Mouse (Mus musculus) left cerebral cortex, adult 8-10 months (tissue): Measurements from ENCODE around the gene Gga1. TPM values are rescaled to one million over a fixed set of nuclear protein-coding genes. Genes with fewer than 3 reads are reported as not detected.
"Not testable (repeated sequence)": the region's sequence is repeated elsewhere in the genome, so short reads cannot be mapped to it uniquely, and the experiment has no call there.

ENCODE experiments used
- DNase-seq, 2 experiments: peaks; one replicate each; pipeline ENCODE4 v3.0.0; 2022; ENCODE audit warnings: low spot score in 2 of 2
- total RNA-seq, 4 experiments: library from RNA; stranded (reverse); gene quantifications; 2 replicates each; pipeline ENCODE4 v1.2.4; 2022

Gene Gga1
- total RNA-seq, 4 experiments from 2014 or later, result 53.5 to 64.7 (median 57.6) TPM

DNA sequence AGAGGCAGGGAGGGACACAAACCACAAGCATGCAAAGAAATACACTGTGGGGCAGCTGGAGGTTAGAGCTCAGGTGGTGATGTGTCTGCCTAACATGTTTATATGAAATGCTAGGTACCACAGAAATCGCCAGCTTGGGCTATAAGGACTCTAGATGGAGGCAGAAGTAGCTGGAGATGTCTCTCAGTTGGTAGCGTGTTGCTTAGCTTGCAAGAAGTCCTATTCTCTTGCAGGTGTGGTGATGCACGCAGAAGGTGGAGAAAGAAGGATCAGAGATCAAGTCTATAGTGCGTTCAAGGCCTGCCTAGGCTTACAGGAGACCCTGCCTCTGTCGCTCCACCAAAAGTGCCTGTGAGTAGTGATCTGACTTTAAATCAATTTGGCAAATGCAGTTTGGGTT lies 1.5 kb upstream of the Gga1 start:
- no peak for DNase-seq

DNA sequence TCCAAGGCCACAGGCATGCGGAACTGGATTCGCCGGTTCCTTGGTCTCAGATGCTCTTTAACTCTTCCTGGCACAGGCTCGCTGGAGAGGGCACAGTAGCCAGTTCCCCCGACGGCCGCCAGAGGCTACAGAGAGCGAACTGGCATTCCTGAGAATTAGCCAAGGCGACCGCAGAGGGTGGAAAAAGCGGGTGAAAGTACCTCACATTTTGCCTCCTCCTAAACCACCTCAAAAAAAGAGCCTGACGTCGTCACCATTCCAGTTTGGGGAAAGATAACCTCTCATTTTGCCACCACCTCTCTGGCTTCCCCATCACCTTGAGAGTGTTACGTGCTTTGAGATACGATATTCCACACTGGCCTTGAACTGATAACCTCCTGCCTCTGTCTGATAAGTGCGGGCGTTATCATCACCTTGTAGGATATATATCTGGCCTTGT lies 713 bp upstream of the Gga1 start:
- DNase-seq, result peak; percentile 54 to 65

DNA sequence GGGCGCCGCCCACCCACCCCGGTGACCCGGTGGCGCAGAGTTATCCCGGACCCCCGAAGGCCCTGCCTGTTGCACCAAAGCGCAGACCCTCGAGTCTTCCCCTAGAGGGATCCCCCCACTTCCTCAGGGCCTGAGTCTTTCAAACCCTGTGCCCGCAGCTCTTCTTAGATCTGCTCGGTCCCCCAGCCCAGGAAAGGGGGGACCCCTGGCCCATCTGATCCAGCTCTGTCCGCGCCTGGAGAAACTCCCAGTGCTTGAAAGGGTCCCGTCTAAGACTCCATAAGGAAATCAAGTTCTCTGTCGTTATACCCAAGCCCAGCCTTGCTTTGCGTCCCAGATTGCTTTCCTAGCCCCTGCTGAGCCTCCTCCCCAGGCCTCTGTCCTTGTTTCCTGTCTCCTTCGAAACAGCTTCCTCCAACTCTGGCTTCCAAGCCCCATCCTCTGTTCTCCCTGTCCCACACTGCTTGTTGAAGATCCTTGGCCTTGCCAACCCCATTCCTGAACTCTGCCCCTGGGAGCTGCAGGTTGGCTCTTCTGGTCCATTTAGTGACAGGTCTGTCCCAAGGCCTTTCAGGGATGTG lies 910 bp downstream of the Gga1 start:
- DNase-seq, result no peak

DNA sequence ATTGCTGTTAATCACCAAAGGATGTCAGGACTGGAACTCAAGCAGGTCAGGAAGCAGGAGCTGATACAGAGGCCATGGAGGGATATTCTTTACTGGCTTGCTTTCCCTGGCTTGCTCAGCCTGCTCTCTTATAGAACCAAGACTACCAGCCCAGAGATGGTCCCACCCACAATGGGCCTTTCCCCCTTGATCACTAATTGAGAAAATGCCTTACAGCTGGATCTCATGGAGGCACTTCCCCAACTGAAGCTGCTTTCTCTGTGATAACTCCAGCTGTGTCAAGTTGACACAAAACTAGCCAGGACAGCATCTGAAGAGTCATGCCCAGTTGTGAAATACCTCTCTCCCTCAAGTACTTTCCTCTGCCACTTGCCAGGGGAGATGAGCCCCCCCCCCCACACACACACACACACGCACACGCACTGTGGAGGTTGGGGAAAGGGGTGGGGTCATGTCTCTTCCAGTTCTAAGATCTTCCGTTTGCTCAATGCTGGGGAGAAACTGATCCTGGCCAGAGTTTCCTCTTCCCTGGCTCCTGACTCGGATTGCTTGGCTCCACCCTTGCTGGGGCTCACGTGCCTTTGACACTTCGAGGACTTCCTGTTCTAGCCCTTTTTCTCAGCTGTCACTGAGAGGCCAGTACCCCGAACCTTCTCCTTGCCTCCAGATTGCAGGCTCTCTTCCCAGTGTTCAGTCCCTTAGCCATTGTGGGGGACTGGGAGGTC lies 2.0 kb downstream of the Gga1 start:
- not testable (repeated sequence) for DNase-seq

DNA sequence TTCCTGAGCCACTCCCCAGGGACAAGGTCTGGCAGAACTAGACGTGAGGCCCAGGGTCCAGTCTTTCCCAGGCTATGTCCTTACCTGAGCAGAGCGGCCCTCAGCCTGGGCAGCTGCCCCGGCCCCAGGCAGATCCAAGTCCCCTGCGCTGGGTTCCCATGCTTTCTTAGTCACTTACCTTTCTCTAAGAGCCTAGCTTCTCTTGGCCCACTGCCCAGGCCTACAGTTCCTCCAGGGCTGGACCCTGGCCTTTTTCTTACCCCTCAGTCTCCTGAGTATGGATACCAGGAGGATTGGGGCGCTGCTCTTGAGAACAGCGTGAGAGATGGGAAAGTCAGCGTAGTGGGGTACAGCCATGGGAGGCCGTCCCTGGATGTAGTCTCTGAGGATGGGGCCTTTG lies 3.4 kb downstream of the Gga1 start:
- no peak for DNase-seq

DNA sequence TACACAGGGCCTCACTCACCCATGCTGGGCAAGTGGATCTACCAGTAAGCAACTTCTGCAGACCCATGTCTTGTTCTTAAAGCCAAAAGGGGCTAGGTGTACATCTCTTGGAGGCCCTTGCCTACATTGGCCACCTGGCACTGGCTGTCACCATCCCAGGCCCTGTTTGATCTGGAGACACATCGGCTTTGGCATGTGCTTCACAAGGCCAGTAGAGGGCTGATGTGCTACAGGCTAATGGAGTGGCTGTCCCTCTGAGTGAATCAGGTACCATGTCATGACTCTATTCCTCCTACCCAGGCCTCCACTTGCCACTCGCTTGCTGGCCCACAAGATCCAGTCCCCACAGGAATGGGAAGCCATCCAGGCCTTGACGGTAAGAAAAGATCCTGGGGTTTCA lies 4.8 kb downstream of the Gga1 start:
- DNase-seq, result no peak

DNA sequence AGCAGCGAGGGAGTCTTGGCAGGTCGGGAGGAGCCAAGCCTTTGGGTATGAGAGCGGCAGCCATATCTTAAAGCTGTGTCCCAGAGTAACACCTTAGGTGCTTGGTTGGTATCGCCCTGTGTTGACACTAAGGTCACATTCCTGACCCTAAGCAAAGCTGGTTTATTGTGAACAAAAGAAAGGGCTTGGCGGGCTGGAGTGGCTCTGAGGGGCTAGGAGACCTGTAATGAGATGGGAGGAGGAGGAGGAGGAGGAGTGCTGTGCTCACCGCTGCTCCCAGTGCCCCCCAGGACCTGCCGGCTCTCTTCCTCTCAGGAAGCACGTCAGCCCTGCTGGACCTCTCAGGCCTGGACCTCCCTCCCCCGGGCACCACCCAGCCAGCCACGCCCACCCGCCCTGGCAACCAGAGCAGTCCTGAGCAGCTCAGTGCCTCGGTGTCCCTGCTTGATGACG lies 12.4 kb downstream of the Gga1 start:
- no peak for DNase-seq

DNA sequence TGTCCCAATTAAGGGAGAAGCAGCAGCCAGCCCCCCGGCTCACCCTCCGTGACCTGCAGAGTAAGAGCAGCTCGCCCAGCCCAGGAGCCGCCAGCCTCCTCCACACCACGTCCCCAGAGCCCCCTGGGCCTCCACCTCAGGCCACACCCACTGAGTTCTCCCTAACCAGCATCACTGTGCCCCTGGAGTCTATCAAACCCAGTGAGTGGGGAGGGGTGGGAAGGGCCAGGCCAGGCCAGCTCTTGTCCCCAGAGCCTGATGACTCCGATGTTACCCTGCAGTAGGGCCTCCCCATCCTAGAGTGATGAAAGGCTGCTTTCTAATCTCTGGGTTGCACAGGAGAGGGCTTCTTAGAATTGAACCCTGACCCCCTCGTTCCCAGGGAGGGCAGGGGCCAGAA lies 15.4 kb downstream of the Gga1 start:
- DNase-seq, result no peak

DNA sequence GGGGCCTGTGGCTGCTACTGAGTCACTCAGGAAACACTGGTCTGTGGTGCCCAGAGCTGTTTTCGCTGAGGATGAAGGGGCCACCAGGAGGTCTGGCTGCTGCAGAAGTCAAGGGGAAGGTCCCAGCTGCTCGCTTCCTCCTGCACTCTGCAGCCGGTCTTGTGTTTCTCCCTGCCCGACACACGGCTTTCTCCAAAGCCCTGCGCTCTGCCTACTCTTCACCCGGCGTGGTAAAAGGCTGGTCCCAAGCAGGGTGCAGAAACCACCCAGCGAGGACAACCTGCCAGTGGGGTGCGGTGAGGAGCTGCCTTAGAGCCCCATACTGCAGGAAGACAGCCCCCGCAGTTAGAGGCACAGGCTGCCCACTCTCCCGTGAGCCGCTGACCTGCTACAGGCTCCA lies 17.7 kb downstream of the Gga1 start:
- DNase-seq, result no peak

DNA sequence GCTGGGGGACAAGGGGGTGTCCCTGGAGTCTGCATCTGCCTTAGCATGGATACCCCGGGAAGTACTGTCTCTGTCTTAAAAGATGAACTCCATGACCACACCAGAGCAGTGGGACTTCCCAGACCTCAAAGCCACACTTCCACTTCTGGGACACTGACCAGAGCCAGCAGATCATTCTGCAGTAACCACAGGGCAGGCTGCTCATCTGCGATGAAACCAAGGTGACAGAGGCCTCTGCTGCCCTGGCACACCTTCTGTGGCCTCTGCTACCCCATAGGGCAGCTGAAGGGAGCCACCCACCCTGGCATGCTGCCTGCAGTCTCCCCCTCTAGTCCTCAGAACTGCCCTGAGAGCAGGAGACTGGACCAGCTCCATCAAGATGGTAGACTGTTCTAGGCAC lies 18.8 kb downstream of the Gga1 start:
- no peak for DNase-seq

DNA sequence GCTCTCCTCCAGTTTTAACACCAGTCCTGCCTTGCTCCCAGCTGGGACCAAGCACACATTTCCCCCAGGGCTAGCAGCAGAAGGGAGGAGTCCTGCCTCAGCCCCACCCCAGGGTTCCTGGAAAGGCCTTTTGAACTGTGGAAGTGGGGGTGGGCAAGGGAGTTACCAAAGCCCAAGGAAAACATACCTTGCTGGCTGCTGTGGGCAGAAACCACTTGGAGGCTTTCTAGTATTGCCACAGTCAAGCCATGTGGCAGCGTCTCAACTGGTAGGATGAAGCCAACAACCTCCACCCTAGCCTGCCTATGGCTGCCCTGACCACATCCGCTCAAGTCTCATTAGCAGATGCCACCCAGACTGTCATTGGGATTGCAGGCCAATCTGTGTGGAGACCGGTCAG lies 19.2 kb downstream of the Gga1 start:
- no peak for DNase-seq

DNA sequence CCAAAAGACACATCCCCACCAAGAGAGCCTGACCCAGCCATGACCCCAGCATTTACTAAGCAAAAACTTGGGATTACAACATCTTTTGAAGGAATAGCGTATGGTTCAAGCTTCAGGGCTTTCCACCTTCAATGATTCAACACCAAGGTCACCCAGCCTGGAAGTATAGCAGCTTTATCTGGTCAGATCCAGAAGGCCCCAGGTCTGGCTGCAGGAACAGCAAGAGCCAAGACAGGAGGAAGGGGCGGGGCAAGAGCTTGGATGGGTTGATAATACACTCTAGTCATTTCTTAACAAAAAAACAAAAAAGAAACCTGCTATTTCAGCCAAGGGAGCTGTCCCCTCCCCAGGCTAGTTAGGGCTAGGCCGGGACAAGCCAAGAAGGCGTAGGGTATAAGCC lies 20.5 kb downstream of the Gga1 start:
- no peak for DNase-seq

DNA sequence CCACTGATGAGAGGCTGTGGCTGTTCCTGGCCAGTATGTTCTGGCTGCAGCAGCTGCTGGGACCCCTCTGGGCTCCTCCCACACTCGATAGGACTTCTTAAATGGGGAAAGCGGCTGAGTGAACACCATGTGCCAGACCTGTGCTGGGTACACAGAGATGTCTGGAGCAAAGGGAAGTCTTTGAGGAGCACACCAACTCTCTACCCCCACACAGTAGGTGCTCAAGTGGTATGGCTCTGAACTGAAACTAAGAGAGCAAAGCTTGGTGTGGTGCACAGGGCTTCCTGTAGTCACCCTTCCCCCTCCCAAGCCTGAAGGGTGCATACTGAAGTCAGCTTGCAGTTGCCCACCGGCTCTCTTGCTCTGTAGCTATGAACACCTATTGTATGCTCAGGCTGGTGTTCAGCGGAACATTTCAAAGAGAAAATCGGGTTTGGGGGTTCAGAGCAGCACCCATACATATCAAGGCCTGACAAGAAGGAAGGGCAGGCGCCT lies 21.6 kb downstream of the Gga1 start:
- no peak for DNase-seq

DNA sequence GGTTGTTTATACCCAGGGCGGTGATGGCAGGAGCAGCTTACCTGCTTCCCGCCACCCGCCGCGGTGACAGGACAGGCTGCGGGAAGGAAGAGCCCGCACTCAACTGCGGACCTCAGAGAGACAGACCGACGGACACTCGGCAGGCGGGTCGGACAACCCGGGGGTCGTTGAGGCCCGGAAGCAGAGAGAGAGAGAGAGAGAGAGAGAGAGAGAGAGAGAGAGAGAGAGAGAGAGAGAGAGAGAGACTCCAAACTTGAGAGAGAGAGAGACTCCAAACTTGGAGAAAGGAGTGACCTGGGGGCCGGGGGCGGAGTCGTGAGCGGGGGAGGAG lies 22.4 kb downstream of the Gga1 start, which contains the start of gene Gm49510:
Gm49510 (plus strand) TSS at position 259 of the 331 bp plus-strand sequence.
- no peak for DNase-seq

DNA sequence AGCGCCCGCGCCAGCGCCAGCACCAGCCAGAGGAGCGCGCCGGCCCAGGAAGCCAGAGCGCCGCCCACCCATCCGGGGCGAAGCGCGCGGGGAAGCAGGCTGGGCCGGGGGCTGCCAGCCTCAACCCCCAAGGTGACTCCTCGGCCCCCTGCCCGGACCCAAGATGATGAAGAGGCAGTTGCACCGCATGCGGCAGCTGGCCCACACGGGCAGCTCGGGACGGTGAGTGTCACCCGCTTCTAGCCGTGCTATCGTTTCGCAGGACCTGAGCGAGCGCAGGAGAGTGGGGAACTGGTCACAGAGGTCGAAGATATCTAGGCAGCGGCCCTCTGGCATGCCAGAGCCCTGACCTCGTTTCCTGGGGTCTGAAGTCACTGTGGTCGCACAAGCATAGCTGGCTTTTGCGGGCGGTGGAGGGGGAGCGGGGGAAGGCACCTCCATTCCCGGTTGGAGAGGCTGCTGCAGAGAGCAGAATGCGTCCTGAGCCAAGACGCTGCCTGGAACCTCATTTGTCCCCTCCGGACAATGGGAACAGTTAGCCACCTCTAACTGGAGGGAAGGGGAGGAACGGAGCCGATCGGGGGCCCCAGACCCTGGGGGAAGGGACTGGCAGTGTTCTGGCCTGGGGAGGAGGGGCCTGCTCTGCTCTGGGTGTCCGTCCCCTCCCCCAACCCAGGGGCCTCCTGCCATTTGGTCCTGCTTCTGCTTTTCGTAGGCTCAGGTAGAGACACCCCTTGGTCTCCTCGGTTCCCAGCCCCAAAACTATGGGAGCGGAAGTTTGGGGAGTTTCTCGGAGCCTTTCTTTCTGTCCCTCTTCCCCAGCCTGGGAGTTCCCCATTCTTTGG lies 23.0 kb downstream of the Gga1 start, which contains the start of gene Sh3bp1:
Sh3bp1 (plus strand) TSS at position 29 of the 845 bp plus-strand sequence.
- DNase-seq, result peak in 1 of 2 experiments; percentile 30

DNA sequence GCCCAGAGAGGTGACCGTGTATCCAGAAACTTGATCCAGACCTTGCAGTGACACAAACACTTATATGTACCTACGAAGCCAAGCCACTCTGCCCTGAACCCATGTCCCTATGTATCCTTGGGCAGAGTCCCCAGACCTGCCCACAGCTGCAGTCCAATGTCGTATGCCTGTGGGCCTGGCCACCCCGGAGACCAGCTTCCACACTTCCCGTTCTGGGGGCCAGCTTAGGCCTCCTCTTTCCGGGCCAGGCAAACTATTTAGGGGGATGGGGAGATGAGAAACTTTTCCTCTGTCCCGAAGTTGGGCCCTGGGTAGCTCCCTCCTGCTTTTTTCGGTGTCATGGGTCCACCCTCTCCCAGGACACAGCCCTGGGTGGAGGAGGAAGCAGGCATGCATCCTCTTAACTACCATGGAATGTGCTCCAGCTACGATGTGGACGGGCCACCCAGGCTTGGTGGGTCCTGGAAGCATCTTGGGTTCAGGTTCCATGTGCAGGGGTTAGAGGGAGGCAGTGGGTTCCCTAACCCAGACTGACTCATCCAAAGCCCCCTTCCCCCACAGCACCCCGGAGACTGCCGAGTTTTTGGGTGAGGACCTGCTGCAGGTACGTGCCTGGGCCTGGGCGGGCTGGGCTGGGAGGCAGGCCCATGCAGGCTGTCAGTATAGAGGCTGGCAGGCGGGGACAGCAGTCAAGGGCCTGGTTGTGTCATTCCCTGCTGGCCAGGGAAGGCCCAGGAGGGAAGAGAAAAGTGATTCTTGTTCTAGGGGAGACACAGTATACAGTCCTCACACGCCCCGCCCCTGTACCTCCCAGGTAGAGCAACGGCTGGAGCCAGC lies 23.8 kb downstream of the Gga1 start:
- DNase-seq, result no peak

DNA sequence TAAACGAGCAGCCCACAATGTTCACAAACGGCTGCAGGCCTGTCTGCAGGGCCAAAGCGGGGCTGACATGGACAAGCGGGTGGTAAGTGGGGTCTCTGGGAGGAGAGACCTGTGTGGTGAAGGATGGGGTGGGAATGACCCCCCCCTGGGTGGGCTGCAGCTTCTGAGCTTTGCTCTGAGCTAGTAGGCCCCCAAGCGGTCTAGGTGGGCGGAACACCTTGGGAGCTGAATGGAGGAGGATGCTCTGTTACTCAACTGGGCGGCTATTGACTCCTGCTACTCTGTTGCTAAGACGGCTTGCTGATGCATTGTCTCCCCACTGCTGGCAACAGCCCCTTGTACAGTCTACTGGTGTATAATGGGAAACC lies 24.4 kb downstream of the Gga1 start:
- DNase-seq, result no peak

DNA sequence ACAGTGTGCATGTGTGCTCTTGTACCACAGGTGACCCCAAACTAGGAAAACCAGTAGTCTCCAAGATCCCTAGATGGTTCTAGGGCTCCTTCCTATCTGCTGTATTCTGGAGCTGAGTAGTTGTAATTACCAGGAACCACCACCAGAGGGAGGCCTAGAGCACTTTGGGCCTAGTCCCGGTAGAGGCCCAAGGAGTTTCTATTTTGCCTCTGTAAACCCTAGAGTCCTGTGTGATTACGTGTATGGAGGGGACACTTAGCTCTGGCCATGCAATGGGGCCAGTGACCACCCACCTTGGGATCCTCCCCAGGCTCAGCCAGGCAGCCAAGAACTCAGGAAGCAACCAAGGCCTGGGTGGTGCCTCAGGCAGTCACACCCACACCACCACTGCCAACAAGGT lies 26.3 kb downstream of the Gga1 start:
- no peak for DNase-seq

DNA sequence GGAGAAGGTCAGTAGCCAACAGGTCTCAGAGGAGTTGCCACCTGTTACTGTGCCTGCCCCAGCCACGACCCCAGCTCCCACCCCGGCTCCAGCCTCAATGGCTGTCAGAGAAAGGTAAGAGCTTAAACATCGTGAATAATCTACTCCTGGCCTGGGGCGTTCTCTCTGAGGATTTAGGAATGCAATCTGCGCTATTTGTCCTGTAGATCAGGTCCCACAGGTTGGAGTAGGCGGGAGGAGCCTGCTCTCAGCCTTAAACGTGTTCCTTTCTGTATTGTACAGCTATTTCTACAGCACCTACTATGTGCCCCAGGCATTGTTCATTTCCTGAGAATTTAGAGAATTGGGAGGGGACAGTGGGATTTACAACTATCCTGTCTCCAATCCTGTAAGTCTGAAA lies 31.4 kb downstream of the Gga1 start:
- no peak for DNase-seq

DNA sequence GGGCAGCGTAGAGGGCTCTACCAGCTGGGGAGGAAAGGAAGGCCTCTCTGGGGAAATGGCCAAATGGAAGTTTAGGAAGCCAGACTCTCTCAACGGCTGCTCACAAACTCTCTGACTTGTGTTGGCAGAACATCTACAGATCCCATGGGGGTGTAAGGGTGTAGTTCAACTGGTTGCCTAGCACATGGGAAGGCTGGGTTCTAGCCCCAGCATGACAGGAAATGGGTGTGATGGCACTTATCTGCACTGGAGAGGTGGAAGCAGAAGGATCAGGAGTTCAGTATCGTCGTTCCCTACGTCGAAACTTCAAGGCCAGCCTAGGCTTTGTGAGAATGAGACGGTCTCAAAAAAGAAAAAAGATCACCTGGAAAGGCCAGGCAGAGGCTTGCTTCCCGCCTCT lies 32.0 kb downstream of the Gga1 start:
- DNase-seq, result no peak

DNA sequence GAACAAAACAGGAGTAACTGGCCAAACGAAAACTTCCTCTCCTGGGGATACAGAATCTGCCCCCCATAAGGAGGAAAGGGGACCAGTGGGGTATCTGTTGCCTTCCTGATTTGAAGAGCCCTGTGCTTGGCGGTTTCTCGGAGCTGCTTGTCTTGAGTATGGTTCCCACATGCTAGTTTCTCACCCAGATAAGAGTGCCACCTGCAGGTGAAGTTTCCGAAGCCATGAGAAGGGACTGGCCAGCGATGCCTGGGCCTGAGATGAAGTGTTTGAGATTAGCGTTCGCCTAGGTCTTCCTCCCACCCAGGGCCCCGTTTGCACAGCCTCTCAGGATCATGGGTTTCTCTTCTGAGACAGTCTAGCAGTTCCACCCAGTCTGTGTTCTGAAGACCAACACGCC lies 35.0 kb downstream of the Gga1 start:
- DNase-seq, result no peak
